Mouse (Mus musculus) spleen, postnatal 36 days (tissue): ENCODE results near the gene Tdpoz3.
"Not testable (repeated sequence)": the region's sequence is repeated elsewhere in the genome, so short reads cannot be mapped to it uniquely, and the experiment has no call there.

Experiments used
- DNase-seq, 2 experiments: peaks; one replicate each; pipeline ENCODE4 v3.0.0; 2022; ENCODE audit warnings: low spot score in 2 of 2, mixed read lengths in 1 of 2

Gene Tdpoz3

DNA sequence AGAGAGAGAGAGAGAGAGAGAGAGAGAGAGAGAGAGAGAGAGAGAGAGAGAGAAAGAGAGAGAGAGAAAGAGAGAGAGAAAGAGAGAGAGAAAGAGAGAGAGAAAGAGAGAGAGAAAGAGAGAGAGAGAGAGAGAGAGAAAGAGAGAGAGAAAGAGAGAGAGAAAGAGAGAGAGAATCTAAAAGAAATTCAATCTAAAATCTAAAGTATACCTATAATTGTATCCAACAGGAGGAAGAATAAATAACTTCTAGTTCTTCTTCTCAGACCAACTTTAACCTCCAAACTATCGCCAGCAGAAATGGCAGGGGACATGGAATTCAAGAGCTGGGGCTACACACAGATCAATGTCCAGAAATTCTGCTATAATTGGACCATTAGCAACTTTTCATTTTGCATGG is at the start of gene Tdpoz3:
Gene Tdpoz3, plus strand, starts transcription at position 301 of the 400 bp plus-strand sequence.
- not testable (repeated sequence) for DNase-seq

GRCm38 (mm10) chr3:93796098-93796497 is 29.7 kb upstream of the Tdpoz3 start, which contains the start of gene Tdpoz4:
Tdpoz4 (plus strand) TSS chr3:93796398.
- DNase-seq = not testable (repeated sequence)

- not testable (repeated sequence) for DNase-seq
Observed at GRCm38 (mm10) chr3:93813341-93813740, 12.5 kb upstream of the Tdpoz3 start.

GRCm38 (mm10) chr3:93858957-93859356 is 33.1 kb downstream of the Tdpoz3 start:
- not testable (repeated sequence) for DNase-seq

DNA sequence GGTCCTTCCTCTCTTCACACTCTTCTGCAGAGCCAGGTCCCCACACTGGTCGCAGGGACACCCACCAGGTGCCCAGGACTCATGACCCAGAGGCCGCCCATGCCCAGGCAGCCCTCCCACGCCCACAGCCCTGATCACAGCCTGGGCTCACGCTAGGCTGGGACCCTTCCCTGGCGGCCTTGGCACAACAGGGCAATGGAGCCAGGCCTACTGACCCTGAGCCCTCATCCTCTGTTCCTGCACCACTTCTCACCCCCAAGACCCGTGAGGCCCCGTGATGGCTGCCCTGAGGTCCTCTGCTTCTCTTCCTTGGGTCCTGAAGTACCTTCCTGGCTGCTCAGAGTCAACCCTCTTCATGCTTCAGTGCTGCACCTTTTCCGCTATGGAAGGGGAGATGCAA is 44.8 kb downstream of the Tdpoz3 start:
- DNase-seq = not testable (repeated sequence)
